Mouse (Mus musculus): ENCODE results near the gene Tnnt3.

- TF ChIP-seq CTCF (conservative IDR thresholded peaks at IDR 0.05; ENCODE audit: insufficient read depth, insufficient read length, low read depth, low read length) (no peak), POLR2A (IDR thresholded peaks at IDR 0.05; ENCODE audit: low read depth, low read length) (no peak)
Observed at GRCm38 (mm10) chr7:142557696-142558095, 59.1 kb downstream of the Tnnt3 start.

Measured in kidney, adult 2 months (tissue).